Mouse (Mus musculus): Measurements from ENCODE around the gene Drc7. TPM values are rescaled to one million over a fixed set of nuclear protein-coding genes. Genes with fewer than 3 reads are reported as not detected.
"Not testable (repeated sequence)": the region's sequence is repeated elsewhere in the genome, so short reads cannot be mapped to it uniquely, and the experiment has no call there.

Gene Drc7
- not detected for total RNA-seq (2021)
- long read RNA-seq, experiment 1 = 0 reads
- long read RNA-seq, experiment 2 = 0 reads

GRCm38 (mm10) chr8:95054927-95055510 lies at the start of gene Drc7:
Gene Drc7, plus strand, starts transcription at chr8:95055103.
- no peak for DNase-seq (ENCODE audit: low spot score in 2 of 2)

- DNase-seq (ENCODE audit: low spot score in 2 of 2) = no peak
These were observed 42.4 kb upstream of the Drc7 start for GRCm38 (mm10) chr8:95012442-95012919.

GRCm38 (mm10) chr8:95015866-95016265 lies 39.0 kb upstream of the Drc7 start:
- DNase-seq (ENCODE audit: low spot score in 2 of 2) = no peak

- DNase-seq (ENCODE audit: low spot score in 2 of 2) = no peak
These were observed 38.2 kb upstream of the Drc7 start for GRCm38 (mm10) chr8:95016684-95017083.

- no peak for DNase-seq (ENCODE audit: low spot score in 2 of 2)
These were observed 37.5 kb upstream of the Drc7 start, which contains the start of gene Adgrg3 for GRCm38 (mm10) chr8:95017451-95017850. Gene Adgrg3, plus strand, starts transcription at chr8:95017692.

GRCm38 (mm10) chr8:95017969-95018635 lies 36.8 kb upstream of the Drc7 start:
- no peak for DNase-seq (ENCODE audit: low spot score in 2 of 2)

GRCm38 (mm10) chr8:95020293-95020777 lies 34.6 kb upstream of the Drc7 start:
- no peak for DNase-seq (ENCODE audit: low spot score in 2 of 2)

- no peak for DNase-seq (ENCODE audit: low spot score in 2 of 2)
These were observed 34.1 kb upstream of the Drc7 start for GRCm38 (mm10) chr8:95020821-95021220.

GRCm38 (mm10) chr8:95023201-95023600 lies 31.7 kb upstream of the Drc7 start:
- DNase-seq (ENCODE audit: low spot score in 2 of 2) = no peak

- DNase-seq (ENCODE audit: low spot score in 2 of 2) = no peak
These were observed 30.5 kb upstream of the Drc7 start for GRCm38 (mm10) chr8:95024387-95024786.

GRCm38 (mm10) chr8:95025421-95025820 lies 29.5 kb upstream of the Drc7 start:
- DNase-seq (ENCODE audit: low spot score in 2 of 2) = peak in 1 of 2 experiments; percentile 46

GRCm38 (mm10) chr8:95028391-95028790 lies 26.5 kb upstream of the Drc7 start:
- not testable (repeated sequence) for DNase-seq (ENCODE audit: low spot score in 2 of 2)

- DNase-seq (ENCODE audit: low spot score in 2 of 2) = no peak
These were observed 17.6 kb upstream of the Drc7 start for GRCm38 (mm10) chr8:95037106-95037925.

- no peak for DNase-seq (ENCODE audit: low spot score in 2 of 2)
These were observed 12.8 kb upstream of the Drc7 start for GRCm38 (mm10) chr8:95041883-95042784.

GRCm38 (mm10) chr8:95044811-95045210 lies 10.1 kb upstream of the Drc7 start:
- no peak for DNase-seq (ENCODE audit: low spot score in 2 of 2)

- DNase-seq (ENCODE audit: low spot score in 2 of 2) = no peak
These were observed 7.9 kb upstream of the Drc7 start for GRCm38 (mm10) chr8:95046982-95047381.

- no peak for DNase-seq (ENCODE audit: low spot score in 2 of 2)
These were observed 6.8 kb upstream of the Drc7 start for GRCm38 (mm10) chr8:95047884-95048680.

GRCm38 (mm10) chr8:95049636-95050035 lies 5.3 kb upstream of the Drc7 start:
- no peak for DNase-seq (ENCODE audit: low spot score in 2 of 2)

GRCm38 (mm10) chr8:95054438-95054837 lies 465 bp upstream of the Drc7 start:
- DNase-seq (ENCODE audit: low spot score in 2 of 2) = no peak

- DNase-seq (ENCODE audit: low spot score in 2 of 2) = no peak
These were observed 1.5 kb downstream of the Drc7 start for GRCm38 (mm10) chr8:95056414-95056813.

All from adrenal gland, adult 18-20 months (tissue).